Mouse (Mus musculus): ENCODE measurements around the gene Elane. TPM values are rescaled to one million over a fixed set of nuclear protein-coding genes. Genes with fewer than 3 reads are reported as not detected.

Elane gene
- total RNA-seq, 1 experiment from 2014 or later = 61.2 TPM

Other genes starting within 250 kb of the Elane start
- gene Shc2, start 248.3 kb upstream of the Elane start, total RNA-seq (2017) = not detected in 2 replicates
- gene Odf3l2, start 240.5 kb upstream of the Elane start, total RNA-seq (2017) = not detected in 2 replicates
- gene Madcam1, start 221.7 kb upstream of the Elane start, total RNA-seq (2017) = not detected in 2 replicates
- 5.3 and 9.9 TPM in 2 replicates for gene Tpgs1, start 216.9 kb upstream of the Elane start, total RNA-seq (2017)
- 109 and 113 TPM in 2 replicates for gene Cdc34, start 204.1 kb upstream of the Elane start, total RNA-seq (2017)
- 0.96 and 1.6 TPM in 2 replicates for gene Gzmm, start 197.2 kb upstream of the Elane start, total RNA-seq (2017)
- gene Bsg, start 181.8 kb upstream of the Elane start, total RNA-seq (2017) = 283 and 298 TPM in 2 replicates
- gene Hcn2, start 169.6 kb upstream of the Elane start, total RNA-seq (2017) = not detected in 2 replicates
- gene Polrmt, start 139.7 kb upstream of the Elane start, total RNA-seq (2017) = 10.3 and 16.1 TPM in 2 replicates
- gene Fgf22, start 131.2 kb upstream of the Elane start, total RNA-seq (2017) = not detected in 2 replicates
- gene Rnf126, start 119.3 kb upstream of the Elane start, total RNA-seq (2017) = 12.9 and 21.0 TPM in 2 replicates
- 0.19 and 0.50 TPM in 2 replicates for gene Fstl3, start 109.0 kb upstream of the Elane start, total RNA-seq (2017)
- gene Prss57, start 95.3 kb upstream of the Elane start, total RNA-seq (2017) = 9.4 and 16.3 TPM in 2 replicates
- 21.8 and 24.8 TPM in 2 replicates for gene Palm, start 92.7 kb upstream of the Elane start, total RNA-seq (2017)
- not detected in 2 replicates for gene Misp, start 65.3 kb upstream of the Elane start, total RNA-seq (2017)
- gene Ptbp1, start 31.8 kb upstream of the Elane start, total RNA-seq (2017) = 210 and 221 TPM in 2 replicates
- 131 and 159 TPM in 2 replicates for gene Prtn3, start 11.8 kb upstream of the Elane start, total RNA-seq (2017)
- gene Plppr3, start 11.6 kb upstream of the Elane start, total RNA-seq (2017) = 40.8 and 46.6 TPM in 2 replicates
- not detected in 2 replicates for gene Cfd, start 4.6 kb downstream of the Elane start, total RNA-seq (2017)
- gene Med16, start 22.7 kb downstream of the Elane start, total RNA-seq (2017) = 17.3 and 19.3 TPM in 2 replicates
- gene Gm26602, start 24.6 kb downstream of the Elane start, total RNA-seq (2017) = 7.0 and 11.2 TPM in 2 replicates
- 0.73 TPM in 1 of 2 replicates, not detected in the other for gene Kiss1r, start 30.7 kb downstream of the Elane start, total RNA-seq (2017)
- gene R3hdm4, start 35.0 kb downstream of the Elane start, total RNA-seq (2017) = 38.4 and 50.7 TPM in 2 replicates
- 11.5 and 16.0 TPM in 2 replicates for gene Arid3a, start 40.8 kb downstream of the Elane start, total RNA-seq (2017)
- 26.5 and 27.2 TPM in 2 replicates for gene Wdr18, start 73.9 kb downstream of the Elane start, total RNA-seq (2017)
- not detected in 2 replicates for gene Grin3b, start 84.5 kb downstream of the Elane start, total RNA-seq (2017)
- gene Tmem259, start 98.1 kb downstream of the Elane start, total RNA-seq (2017) = 44.8 and 56.7 TPM in 2 replicates
- 62.2 and 72.9 TPM in 2 replicates for gene Cnn2, start 102.3 kb downstream of the Elane start, total RNA-seq (2017)
- gene Abca7, start 110.2 kb downstream of the Elane start, total RNA-seq (2017) = 10.7 and 15.5 TPM in 2 replicates
- 85.6 and 106 TPM in 2 replicates for gene Arhgap45, start 130.4 kb downstream of the Elane start, total RNA-seq (2017)
- gene Polr2e, start 153.5 kb downstream of the Elane start, total RNA-seq (2017) = 145 and 146 TPM in 2 replicates
- gene Gpx4, start 160.9 kb downstream of the Elane start, total RNA-seq (2017) = 451 and 481 TPM in 2 replicates
- gene Sbno2, start 219.3 kb downstream of the Elane start, total RNA-seq (2017) = 16.2 and 22.3 TPM in 2 replicates
- gene Stk11, start 229.6 kb downstream of the Elane start, total RNA-seq (2017) = 102 and 139 TPM in 2 replicates